ENCODE assay signal across 15 mouse cellular contexts in the genomic region with DNA sequence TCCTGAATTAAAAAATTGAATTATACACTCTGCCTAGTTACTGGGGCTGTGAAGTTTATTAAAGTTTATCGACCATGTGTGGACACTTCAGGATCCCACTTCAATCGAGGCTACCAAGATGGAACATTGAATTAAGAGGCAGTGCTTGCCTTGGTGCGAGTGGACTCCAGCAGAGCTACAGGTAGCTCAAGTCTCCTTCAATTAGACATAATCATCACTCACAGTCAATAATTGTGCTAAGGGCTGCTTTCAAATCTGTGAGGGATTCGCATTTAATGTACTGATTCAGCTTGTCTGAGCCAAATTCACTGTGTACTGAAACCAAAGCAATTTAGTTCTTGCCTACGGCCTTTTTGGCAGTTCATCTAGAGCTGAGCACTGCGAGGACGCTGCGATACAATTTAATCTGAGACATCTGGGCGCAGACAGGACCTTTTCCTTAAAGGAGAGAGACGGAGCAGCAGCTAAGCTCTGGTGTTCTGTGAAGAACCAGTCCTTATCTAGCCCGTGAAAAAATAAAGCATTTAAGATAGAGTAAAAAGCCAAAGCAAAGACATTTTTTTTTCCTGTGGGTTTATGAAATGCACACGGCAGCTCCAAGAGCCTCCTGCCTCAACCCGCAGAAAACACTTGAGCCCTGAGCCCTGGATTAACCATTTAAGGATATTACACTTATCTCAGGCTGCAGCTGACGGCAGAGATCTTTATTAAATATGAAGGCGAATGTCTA.
DNase-seq lines count a peak whose midpoint lies in the region; ATAC-seq lines count a peak whose summit lies in the region.
"Had no signal": no experiment of that assay in that cellular context is flagged by ENCODE, and none has a peak within 500 bp of the region (broad histone marks: within the 10 kb centered on the region; RNA-seq: fewer than 3 reads in every experiment).

No protein-coding gene starts in this region.

- peaks cover 2% of the 10 kb centered on the region; the same call in 1 of the 2 replicates for H3K4me1 ChIP-seq in hindbrain, embryonic 13.5 days (replicated peaks)
- H3K4me1 ChIP-seq in hindbrain, embryonic 10.5 days (replicated peaks), result no peaks in the 10 kb centered on the region
- H3K4me1 ChIP-seq in embryonic facial prominence, embryonic 13.5 days, result peaks cover 15% of the 10 kb centered on the region
- H3K4me1 ChIP-seq in limb, embryonic 10.5 days, result peaks cover 7% of the 10 kb centered on the region; the same call in 1 of the 2 replicates
- H3K4me1 ChIP-seq: heart, embryonic 15.5 days; kidney, embryonic 15.5 days had no signal

- H3K9me3 ChIP-seq in hindbrain, embryonic 13.5 days, result no peaks in the 10 kb centered on the region
- no peaks in the 10 kb centered on the region for H3K9me3 ChIP-seq in hindbrain, embryonic 10.5 days
- no peaks in the 10 kb centered on the region for H3K9me3 ChIP-seq in embryonic facial prominence, embryonic 13.5 days
- no peaks in the 10 kb centered on the region for H3K9me3 ChIP-seq in limb, embryonic 10.5 days (replicated peaks)
- H3K9me3 ChIP-seq: heart, embryonic 15.5 days; kidney, embryonic 15.5 days; lung, embryonic 15.5 days had no signal

- no peak overlapping the region for H3K9ac ChIP-seq in hindbrain, embryonic 13.5 days
- no peak overlapping the region for H3K9ac ChIP-seq in embryonic facial prominence, embryonic 13.5 days
- H3K9ac ChIP-seq: heart, embryonic 15.5 days; kidney, embryonic 15.5 days; lung, embryonic 15.5 days had no signal

- no peak overlapping the region for H3K4me2 ChIP-seq in hindbrain, embryonic 13.5 days
- peak overlapping the region; percentile 26 for H3K4me2 ChIP-seq in embryonic facial prominence, embryonic 13.5 days
- H3K4me2 ChIP-seq: heart, embryonic 15.5 days; kidney, embryonic 15.5 days; lung, embryonic 15.5 days had no signal

- peak overlapping the region; percentile 24; the same call in 1 of the 2 replicates for H3K27ac ChIP-seq in hindbrain, embryonic 13.5 days
- H3K27ac ChIP-seq in hindbrain, embryonic 10.5 days, result no peak overlapping the region
- H3K27ac ChIP-seq in embryonic facial prominence, embryonic 13.5 days, result no peak overlapping the region; the same call in 1 of the 2 replicates
- no peak overlapping the region for H3K27ac ChIP-seq in limb, embryonic 10.5 days
- H3K27ac ChIP-seq: heart, embryonic 15.5 days; kidney, embryonic 15.5 days; lung, embryonic 15.5 days had no signal

- DNase-seq in hindbrain, embryonic 10.5 days (ENCODE audit: low spot score), result no peak
- peak; percentile 4 for DNase-seq in Muller cell, postnatal 12 days (ENCODE audit: inconsistent ontology term)
- peak; percentile 29 for DNase-seq in limb, embryonic 10.5 days (ENCODE audit: low spot score)
- no peak for DNase-seq in adrenal gland, adult 2 months
- DNase-seq in layer of hippocampus, adult 18-20 months (ENCODE audit: low spot score in 2 of 2), result no peak
- DNase-seq in layer of hippocampus, adult 8-10 months (ENCODE audit: low spot score in 2 of 2), result no peak
- DNase-seq: B cell, adult 2 months; cerebellum, postnatal 14 days; thymus, adult 18-20 months had no signal

- 70% methylated on average over 15 of the region's 15 CpGs for WGBS in hindbrain, embryonic 13.5 days
- 85% methylated on average over 15 of the region's 15 CpGs for WGBS in hindbrain, embryonic 10.5 days
- WGBS in embryonic facial prominence, embryonic 13.5 days, result 25% methylated on average over 15 of the region's 15 CpGs
- WGBS in limb, embryonic 10.5 days, result 74% methylated on average over 15 of the region's 15 CpGs

- no peak overlapping the region for H3K4me3 ChIP-seq in hindbrain, embryonic 13.5 days
- no peak overlapping the region for H3K4me3 ChIP-seq in hindbrain, embryonic 10.5 days
- H3K4me3 ChIP-seq in embryonic facial prominence, embryonic 13.5 days, result no peak overlapping the region
- H3K4me3 ChIP-seq in limb, embryonic 10.5 days, result no peak overlapping the region
- H3K4me3 ChIP-seq: heart, embryonic 15.5 days; kidney, embryonic 15.5 days; lung, embryonic 15.5 days had no signal

- H3K27me3 ChIP-seq in hindbrain, embryonic 13.5 days, result no peaks in the 10 kb centered on the region
- H3K27me3 ChIP-seq in hindbrain, embryonic 10.5 days (ENCODE audit: insufficient read depth, poor library complexity, severe bottlenecking), result no peaks in the 10 kb centered on the region
- H3K27me3 ChIP-seq in embryonic facial prominence, embryonic 13.5 days, result peaks cover 9% of the 10 kb centered on the region
- H3K27me3 ChIP-seq in limb, embryonic 10.5 days (ENCODE audit: low read depth, poor library complexity, severe bottlenecking), result no peaks in the 10 kb centered on the region
- H3K27me3 ChIP-seq: heart, embryonic 15.5 days; kidney, embryonic 15.5 days; lung, embryonic 15.5 days had no signal

- H3K36me3 ChIP-seq in hindbrain, embryonic 13.5 days, result no peaks in the 10 kb centered on the region
- no peaks in the 10 kb centered on the region for H3K36me3 ChIP-seq in hindbrain, embryonic 10.5 days
- no peaks in the 10 kb centered on the region for H3K36me3 ChIP-seq in embryonic facial prominence, embryonic 13.5 days
- no peaks in the 10 kb centered on the region for H3K36me3 ChIP-seq in limb, embryonic 10.5 days
- H3K36me3 ChIP-seq: heart, embryonic 15.5 days; kidney, embryonic 15.5 days; lung, embryonic 15.5 days had no signal

- ATAC-seq in hindbrain, embryonic 13.5 days (ENCODE audit: low FRiP score), result no peak
- ATAC-seq in embryonic facial prominence, embryonic 13.5 days (ENCODE audit: insufficient number of reproducible peaks, insufficient read depth, low FRiP score, low TSS enrichment, low read depth), result no peak
- ATAC-seq: inflammation-experienced regulatory T-cells, adult 6 months had no signal

Comparison
In these comparisons a context has a peak if more than half of its experiments do, and no peak if none do; other contexts are left out.
1. DNase-seq: peak in Muller cell, postnatal 12 days (single experiment) and limb, embryonic 10.5 days (single experiment); none in hindbrain, embryonic 10.5 days (single experiment), adrenal gland, adult 2 months (single experiment), layer of hippocampus, adult 18-20 months (0 of 2) and layer of hippocampus, adult 8-10 months (0 of 2).